Mouse (Mus musculus): ENCODE results near the gene Timeless.
"Not testable (repeated sequence)": the region's sequence is repeated elsewhere in the genome, so short reads cannot be mapped to it uniquely, and the experiment has no call there.

Gene Timeless

DNA sequence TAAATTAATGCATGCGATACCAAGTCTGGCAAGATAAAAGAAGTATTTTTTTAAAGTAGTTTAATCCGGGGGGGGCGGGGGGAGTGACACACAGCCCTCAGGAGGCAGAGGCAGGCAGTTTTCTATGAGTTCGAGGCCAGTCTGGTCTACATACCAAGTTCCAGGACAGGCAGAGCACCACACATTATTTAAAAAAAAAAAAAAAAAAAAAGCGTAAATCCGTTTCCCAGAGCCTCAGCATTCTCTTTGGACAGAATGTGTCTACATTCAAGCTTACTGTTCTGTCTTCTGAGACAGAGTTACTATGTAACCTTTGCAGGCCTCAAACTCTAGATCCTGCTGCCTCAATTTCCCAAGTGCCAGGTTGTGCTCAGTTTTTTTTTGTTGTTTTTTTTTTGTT is 19.7 kb upstream of the Timeless start:
- in situ Hi-C loops (cut with MboI; ENCODE audit: low sequenced_read_pairs), result no loop called here

- in situ Hi-C loops (cut with MboI; ENCODE audit: low sequenced_read_pairs), result no loop called here
These were observed 19.0 kb upstream of the Timeless start for GRCm38 (mm10) chr10:128212871-128213323.

DNA sequence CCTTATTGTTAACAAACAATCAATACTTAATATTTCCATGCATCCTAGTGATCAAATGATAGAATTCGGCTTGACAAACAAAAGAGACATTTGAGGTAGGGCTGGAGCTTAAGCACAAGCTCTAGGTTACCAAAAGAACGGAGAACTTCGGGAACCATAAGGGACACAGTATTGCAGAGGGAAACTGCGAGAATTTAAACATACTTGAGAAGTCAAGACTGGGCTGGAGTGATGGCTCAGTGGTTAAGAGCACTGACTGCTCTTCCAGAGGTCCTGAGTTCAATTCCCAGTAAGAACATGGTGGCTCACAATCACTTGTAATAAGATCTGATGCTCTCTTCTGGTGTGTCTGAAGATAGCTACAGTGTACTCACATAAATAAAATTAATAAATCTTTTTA is 17.8 kb upstream of the Timeless start:
- in situ Hi-C loops (cut with MboI; ENCODE audit: low sequenced_read_pairs), result not testable (repeated sequence)

DNA sequence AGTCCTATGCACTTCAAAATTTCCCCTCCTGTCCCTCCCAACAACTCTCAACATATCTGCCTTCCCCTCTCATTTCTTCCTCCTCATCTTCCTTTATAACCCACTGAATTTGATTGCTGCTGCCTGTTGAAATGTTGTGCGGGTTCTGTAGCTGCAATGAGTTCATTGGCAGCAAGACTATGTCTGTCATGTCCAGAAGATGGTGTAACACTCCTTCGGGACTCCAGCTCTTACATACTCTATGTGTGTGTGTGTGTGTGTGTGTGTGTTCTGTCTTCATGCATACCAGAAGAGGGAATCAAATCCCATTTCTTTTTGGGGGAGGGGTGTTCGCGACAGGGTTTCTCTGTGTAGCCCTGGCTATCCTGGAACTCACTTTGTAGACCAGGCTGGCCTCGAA is 16.9 kb upstream of the Timeless start:
- in situ Hi-C loops (cut with MboI; ENCODE audit: low sequenced_read_pairs), result no loop called here

DNA sequence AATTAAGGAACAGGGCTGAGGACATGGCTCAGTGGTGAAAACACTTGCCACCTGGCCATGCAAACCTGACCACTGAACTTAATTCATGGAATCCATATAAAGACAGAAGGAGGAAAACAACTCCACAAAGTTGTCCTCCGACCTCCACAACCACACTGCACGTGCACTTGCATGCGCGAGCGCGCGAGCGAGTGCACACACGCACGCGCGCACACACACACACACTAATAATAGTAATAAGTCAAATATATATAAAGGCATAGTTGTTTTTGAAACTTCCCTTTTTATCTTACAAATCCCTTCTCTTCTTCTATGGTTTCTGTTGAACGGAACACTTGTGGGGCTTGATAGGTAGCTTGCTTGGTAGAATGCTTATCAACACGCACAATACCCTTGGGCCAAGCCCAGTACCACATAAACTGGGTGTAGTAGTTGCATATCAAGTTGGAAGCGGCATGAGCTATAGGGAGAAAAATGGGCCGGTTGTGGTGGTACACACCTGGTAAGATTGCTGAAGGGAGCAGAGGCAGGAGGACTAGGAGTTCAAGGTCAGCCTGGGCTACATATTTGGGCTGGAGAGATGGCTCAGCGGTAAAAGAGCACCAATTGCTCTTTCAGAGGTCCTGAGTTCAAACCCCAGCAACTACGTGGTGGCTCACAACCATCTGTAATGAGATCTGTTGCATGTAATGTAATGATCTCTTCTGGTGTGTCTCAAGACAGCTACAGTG is 13.3 kb upstream of the Timeless start:
- in situ Hi-C loops (cut with MboI; ENCODE audit: low sequenced_read_pairs), result no loop called here

DNA sequence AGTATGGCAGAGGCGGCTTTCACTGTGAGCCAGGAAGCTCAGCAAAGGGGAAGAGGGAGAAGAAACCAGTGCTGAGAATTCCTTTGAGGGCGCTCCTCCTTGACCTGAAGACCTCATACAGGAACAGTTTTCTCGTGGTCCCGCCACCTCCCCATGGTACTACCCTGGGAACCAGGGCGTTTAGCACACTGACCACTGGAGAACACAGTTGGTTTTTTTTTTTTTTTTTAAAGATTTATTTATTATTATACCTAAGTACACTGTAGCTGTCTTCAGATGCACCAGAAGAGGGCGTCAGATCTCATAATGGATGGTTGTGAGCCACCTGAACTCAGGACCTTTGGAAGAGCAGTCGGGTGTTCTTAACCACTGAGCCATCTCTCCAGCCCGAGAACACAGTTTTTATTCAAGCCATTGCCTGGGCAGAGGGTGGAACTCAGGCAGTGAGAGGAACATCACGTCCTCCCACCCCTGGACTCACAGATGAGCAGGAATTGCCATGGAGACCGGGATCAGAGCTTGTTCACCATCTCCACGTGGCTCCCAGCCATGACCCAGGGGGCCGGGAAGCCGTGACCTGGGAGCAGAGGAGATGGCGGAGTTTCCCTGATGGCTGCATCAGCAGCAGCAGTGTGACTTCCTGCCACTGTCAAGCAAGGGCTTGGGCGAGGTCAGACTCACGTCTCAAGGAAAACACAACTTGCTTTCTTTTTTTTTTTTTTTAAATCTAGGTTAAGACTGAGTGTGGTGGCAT is 10.2 kb upstream of the Timeless start:
- in situ Hi-C loops (cut with MboI; ENCODE audit: low sequenced_read_pairs), result no loop called here

GRCm38 (mm10) chr10:128225064-128225463 is 6.8 kb upstream of the Timeless start:
- in situ Hi-C loops (cut with MboI; ENCODE audit: low sequenced_read_pairs), result no loop called here

GRCm38 (mm10) chr10:128225538-128225937 is 6.3 kb upstream of the Timeless start, which contains the start of gene Mip:
TSS of gene Mip (plus strand) at chr10:128225838.
- in situ Hi-C loops (cut with MboI; ENCODE audit: low sequenced_read_pairs), result no loop called here

GRCm38 (mm10) chr10:128227592-128227991 is 4.3 kb upstream of the Timeless start:
- in situ Hi-C loops (cut with MboI; ENCODE audit: low sequenced_read_pairs), result no loop called here

DNA sequence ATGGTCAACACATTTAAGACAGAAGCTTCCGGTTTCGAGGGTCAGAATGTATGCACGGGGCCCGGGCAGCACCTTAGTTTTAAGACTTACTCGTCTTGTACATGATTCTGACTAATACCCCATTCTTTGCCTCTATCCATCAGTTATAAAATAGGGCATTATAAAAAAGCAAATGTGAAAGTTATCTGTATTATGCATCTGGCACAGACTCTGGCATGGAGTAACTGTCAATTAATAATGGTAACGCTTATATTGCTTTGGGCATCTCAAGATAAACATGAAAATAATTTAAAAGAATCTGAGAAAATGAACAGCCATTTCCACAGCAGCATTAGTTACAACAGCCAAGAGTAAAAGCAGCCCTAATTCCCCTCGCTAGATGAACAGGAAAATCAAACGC is 3.9 kb upstream of the Timeless start:
- in situ Hi-C loops (cut with MboI; ENCODE audit: low sequenced_read_pairs), result no loop called here

DNA sequence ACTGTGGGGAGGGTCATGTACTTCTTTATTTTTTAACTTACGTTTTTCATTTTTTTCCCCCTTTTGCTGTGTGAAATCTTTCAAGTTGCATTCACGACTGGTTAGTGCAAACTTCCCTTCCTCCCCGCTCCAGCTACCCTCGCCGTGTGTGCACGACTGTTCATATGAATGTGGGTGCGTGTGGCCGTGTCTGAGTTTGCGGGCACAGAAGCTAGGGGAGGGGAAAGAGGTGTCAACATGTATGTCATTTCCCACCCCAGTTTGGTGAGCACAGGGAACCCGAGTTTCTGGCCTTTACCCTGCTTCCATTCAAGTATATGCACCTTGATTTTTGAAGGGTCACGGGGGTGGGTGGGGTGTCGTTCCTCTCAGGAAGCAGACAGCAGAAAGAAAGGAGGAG is 1.3 kb upstream of the Timeless start:
- in situ Hi-C loops (cut with MboI; ENCODE audit: low sequenced_read_pairs), result no loop called here

DNA sequence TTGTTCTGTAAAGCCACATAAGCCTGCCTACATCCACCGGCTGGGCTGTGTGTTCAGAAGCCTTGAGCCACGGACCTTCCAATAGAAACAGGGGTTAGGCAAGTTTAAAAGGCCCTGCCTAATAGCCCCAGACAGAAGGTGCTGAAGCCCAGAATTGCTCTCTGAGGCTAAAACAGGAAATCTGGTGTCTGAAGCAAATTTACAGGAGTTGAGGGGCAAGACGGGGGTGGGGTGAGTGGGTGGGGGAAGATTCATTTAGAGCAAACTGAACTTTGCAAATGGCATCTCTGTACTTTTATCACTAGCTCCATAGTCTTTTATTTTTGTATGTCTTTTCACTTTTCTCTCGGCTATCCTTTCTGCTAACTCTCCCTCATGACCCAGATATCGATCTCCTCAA is 719 bp upstream of the Timeless start:
- in situ Hi-C loops (cut with MboI; ENCODE audit: low sequenced_read_pairs), result no loop called here

- in situ Hi-C loops (cut with MboI; ENCODE audit: low sequenced_read_pairs), result no loop called here
These were observed 638 bp downstream of the Timeless start for GRCm38 (mm10) chr10:128232420-128232985.

DNA sequence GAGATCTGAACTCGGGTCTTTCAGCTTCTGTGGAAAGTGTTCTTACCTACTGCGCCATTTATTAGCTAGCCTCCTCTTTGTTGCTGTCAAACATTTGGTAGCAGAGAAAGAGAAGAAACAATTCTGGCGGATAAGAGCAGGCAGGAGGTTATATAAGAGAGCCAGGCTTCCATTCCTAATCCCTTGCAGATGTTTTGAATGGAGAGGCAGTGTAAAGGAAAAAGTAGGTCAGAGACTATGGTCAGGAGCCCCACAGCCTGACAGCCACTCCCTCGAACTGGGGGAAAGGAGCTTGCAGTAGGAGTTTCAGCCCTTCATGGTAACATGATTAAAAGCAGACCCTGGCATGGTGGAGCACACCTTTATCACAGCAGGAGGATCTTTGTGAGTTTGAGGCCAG is 4.5 kb downstream of the Timeless start:
- in situ Hi-C loops (cut with MboI; ENCODE audit: low sequenced_read_pairs), result no loop called here

- in situ Hi-C loops (cut with MboI; ENCODE audit: low sequenced_read_pairs), result no loop called here
These were observed 6.1 kb downstream of the Timeless start for GRCm38 (mm10) chr10:128237807-128238480.

DNA sequence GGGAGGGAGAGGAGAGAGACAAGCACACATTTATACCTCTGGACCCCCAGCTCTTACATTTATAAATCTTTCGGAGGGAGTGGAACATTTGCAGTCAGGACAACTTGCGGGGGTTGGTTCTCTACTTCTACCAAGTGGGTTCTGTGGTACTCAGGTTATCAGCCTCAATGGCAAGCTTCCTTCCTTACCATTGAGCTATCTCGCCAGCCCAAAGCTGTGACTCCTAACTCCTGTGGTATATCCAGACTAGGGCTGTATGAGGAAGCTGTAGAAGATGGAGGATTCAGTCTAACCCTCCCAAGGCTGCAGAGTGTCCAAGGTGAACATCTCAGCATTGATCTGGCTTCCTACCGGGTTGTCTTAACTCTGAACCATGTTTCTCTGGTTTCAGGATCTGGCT is 7.3 kb downstream of the Timeless start:
- in situ Hi-C loops (cut with MboI; ENCODE audit: low sequenced_read_pairs), result no loop called here

- in situ Hi-C loops (cut with MboI; ENCODE audit: low sequenced_read_pairs), result no loop called here
These were observed 8.3 kb downstream of the Timeless start for GRCm38 (mm10) chr10:128240131-128240530.

- in situ Hi-C loops (cut with MboI; ENCODE audit: low sequenced_read_pairs), result no loop called here
These were observed 11.4 kb downstream of the Timeless start for GRCm38 (mm10) chr10:128243252-128243651.

DNA sequence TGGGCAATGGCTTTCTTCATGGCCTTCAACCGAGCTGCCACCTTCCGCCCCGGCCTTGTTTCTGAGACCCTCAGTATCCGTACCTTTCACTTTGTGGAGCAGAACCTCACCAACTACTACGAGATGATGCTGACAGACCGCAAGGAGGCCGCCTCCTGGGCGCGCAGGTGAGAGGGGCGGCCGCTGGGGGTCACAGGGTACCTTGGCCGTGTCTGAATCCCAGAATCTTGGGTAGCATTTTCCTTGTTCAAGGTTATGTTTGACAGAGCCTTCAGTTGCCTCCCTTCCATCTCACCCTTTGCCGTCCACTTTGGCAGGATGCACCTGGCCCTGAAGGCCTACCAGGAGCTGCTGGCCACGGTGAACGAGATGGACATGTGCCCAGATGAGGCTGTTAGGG is 12.3 kb downstream of the Timeless start:
- in situ Hi-C loops (cut with MboI; ENCODE audit: low sequenced_read_pairs), result no loop called here

DNA sequence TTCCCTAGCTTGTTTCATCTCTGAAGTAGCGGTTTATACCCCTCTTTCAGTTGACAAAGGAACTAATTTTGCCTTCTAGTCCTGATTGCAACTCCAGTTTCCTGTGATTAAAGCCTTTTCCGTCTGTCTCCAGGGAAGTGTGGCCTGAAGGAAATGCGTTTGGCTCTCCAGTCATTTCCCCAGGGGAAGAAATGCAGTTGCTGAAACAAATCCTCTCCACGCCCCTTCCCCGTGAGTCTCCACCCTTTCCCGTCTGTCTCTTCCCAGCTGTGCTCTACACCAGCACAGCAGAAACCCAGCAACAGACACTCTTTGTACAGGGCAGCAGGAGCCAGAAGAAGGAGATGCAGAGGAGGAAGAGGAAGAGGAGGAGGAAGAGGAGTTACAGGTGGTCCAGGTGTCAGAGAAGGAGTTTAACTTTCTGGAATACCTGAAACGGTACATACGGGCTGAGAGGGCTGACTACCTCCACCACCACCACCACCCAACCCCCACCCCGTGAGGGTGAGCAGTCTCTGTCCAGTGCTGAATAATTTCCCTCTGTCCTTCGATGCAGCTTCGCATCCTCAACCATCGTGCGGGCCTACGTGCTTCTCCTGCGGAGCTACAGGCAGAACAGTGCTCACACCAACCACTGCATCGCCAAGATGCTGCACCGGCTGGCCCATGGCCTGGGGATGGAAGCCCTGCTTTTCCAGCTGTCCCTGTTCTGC is 15.3 kb downstream of the Timeless start:
- in situ Hi-C loops (cut with MboI; ENCODE audit: low sequenced_read_pairs), result no loop called here

GRCm38 (mm10) chr10:128250565-128250964 is 18.7 kb downstream of the Timeless start:
- in situ Hi-C loops (cut with MboI; ENCODE audit: low sequenced_read_pairs), result no loop called here
